Mouse (Mus musculus) heart, postnatal 0 days (tissue): Measurements from ENCODE around the gene Car12. TPM values are rescaled to one million over a fixed set of nuclear protein-coding genes. Genes with fewer than 3 reads are reported as not detected.

ENCODE experiments used
- ATAC-seq: fragments of 200-750 bp; cut with Nextera tagmentation; 2 replicates; pipeline ENCODE4 v1.8.0; 2017; ENCODE audit warnings: low read depth, moderate number of reproducible peaks, moderate library complexity; ENCODE audit not compliant: insufficient read depth
- DNase-seq: peaks from one replicate; pipeline ENCODE4 v3.0.0-alpha.2; 2016; ENCODE audit warnings: low spot score
- H3K27ac ChIP-seq: fragments of 300-500 bp; sonication (generic); 2 replicates; pipeline ENCODE4 v1.5.1; 2014; ENCODE audit warnings: low read depth, mild to moderate bottlenecking
- H3K27me3 ChIP-seq: fragments of 300-500 bp; sonication (generic); 2 replicates; pipeline ENCODE4 v1.6.1; 2014; ENCODE audit warnings: low read length, mixed read lengths; ENCODE audit not compliant: control insufficient read depth, insufficient read depth
- H3K36me3 ChIP-seq: fragments of 300-500 bp; sonication (generic); replicated peaks from 2 replicates; pipeline ENCODE4 v1.6.1; 2014; ENCODE audit warnings: low read length, mixed read lengths; ENCODE audit not compliant: control insufficient read depth, insufficient read depth
- H3K4me1 ChIP-seq: fragments of 300-500 bp; sonication (generic); 2 replicates; pipeline ENCODE4 v1.6.1; 2014; ENCODE audit warnings: antibody characterized with exemption; ENCODE audit not compliant: control insufficient read depth, insufficient read depth
- H3K4me2 ChIP-seq: fragments of 300-500 bp; sonication (generic); 2 replicates; pipeline ENCODE4 v1.6.1; 2014; ENCODE audit warnings: low read depth, mild to moderate bottlenecking, low read length, moderate library complexity
- H3K4me3 ChIP-seq: fragments of 300-500 bp; sonication (generic); 2 replicates; pipeline ENCODE4 v1.5.1; 2014; ENCODE audit warnings: low read depth, low read length
- H3K9ac ChIP-seq: fragments of 300-500 bp; sonication (generic); replicated peaks from 2 replicates; pipeline ENCODE4 v1.6.1; 2014; ENCODE audit warnings: low read depth, low read length, mixed read lengths
- H3K9me3 ChIP-seq: fragments of 300-500 bp; sonication (generic); replicated peaks from 2 replicates; pipeline ENCODE4 v1.6.1; 2016; ENCODE audit warnings: low read length; ENCODE audit not compliant: control insufficient read depth
- CTCF ChIP-seq: IDR thresholded peaks from 2 replicates; pipeline ENCODE4 v1.5.1; 2016; ENCODE audit warnings: antibody characterized with exemption, control low read depth, low read depth
- EP300 ChIP-seq: IDR thresholded peaks from 2 replicates; pipeline ENCODE4 v1.6.1; 2016; ENCODE audit warnings: antibody characterized with exemption, low read depth
- WGBS: fragments of 180-500 bp; shearing (Covaris S2); extraction: QIAGEN DNeasy Blood & Tissue Kit; methylation state at CpG from one replicate; pipeline ENCODE4 v1.1.7; 2014; 5-methylcytosine and 5-hydroxymethylcytosine counted together
- polyA plus RNA-seq: library from polyadenylated mRNA; unstranded; fragments of >200 nt; fragmentation: Nextera tagmentation; extraction: Ambion mirVana; gene quantifications from 2 replicates; pipeline ENCODE4 v1.2.1, GENCODE M21; 2015
- total RNA-seq: library from RNA; depleted of rRNA; stranded (reverse); fragments of >200 nt; gene quantifications from 2 replicates; pipeline ENCODE4 v1.2.3, GENCODE M21; 2014; ENCODE audit warnings: low replicate concordance

The Car12 gene
- total and polyA plus RNA-seq, 2 experiments from 2014 or later, result 0.20 to 0.27 TPM

GRCm38 (mm10) chr9:66739516-66739915 is 26.0 kb downstream of the Car12 start:
- H3K36me3 ChIP-seq, result no peaks in the 10 kb centered on the region
- no peaks in the 10 kb centered on the region for H3K4me1 ChIP-seq
- 78% methylated on average over 7 of the region's 7 CpGs for WGBS
- ATAC-seq, result no peak
- H3K27ac ChIP-seq, result no peak overlapping the region
- no peak for TF ChIP-seq CTCF
- no peak for TF ChIP-seq EP300
- H3K4me2 ChIP-seq, result no peak overlapping the region
- H3K4me3 ChIP-seq, result no peak overlapping the region
- no peaks in the 10 kb centered on the region for H3K27me3 ChIP-seq
- no peaks in the 10 kb centered on the region for H3K9me3 ChIP-seq
- no peak for DNase-seq
- no peak overlapping the region for H3K9ac ChIP-seq

GRCm38 (mm10) chr9:66744531-66744930 is 31.0 kb downstream of the Car12 start:
- Histone ChIP-seq H3K9me3 (no peaks in the 10 kb centered on the region), H3K9ac (no peak overlapping the region), H3K36me3 (no peaks in the 10 kb centered on the region), H3K4me2 (no peak overlapping the region), H3K4me3 (no peak overlapping the region), H3K4me1 (no peaks in the 10 kb centered on the region), H3K27me3 (no peaks in the 10 kb centered on the region), H3K27ac (no peak overlapping the region)
- WGBS, result 69% methylated on average over 2 of the region's 2 CpGs
- TF ChIP-seq CTCF, result no peak
- no peak for TF ChIP-seq EP300
- no peak for DNase-seq
- ATAC-seq, result no peak

GRCm38 (mm10) chr9:66748390-66748789 is 34.9 kb downstream of the Car12 start:
- Histone ChIP-seq H3K4me3 (peak overlapping the region; percentile 20), H3K27ac (no peak overlapping the region), H3K27me3 (no peaks in the 10 kb centered on the region), H3K9me3 (no peaks in the 10 kb centered on the region), H3K4me2 (peak overlapping the region; percentile 54), H3K4me1 (no peaks in the 10 kb centered on the region), H3K36me3 (no peaks in the 10 kb centered on the region), H3K9ac (no peak overlapping the region)
- DNase-seq (peak; percentile 33), ATAC-seq (no peak)
- no peak for TF ChIP-seq CTCF
- TF ChIP-seq EP300, result no peak
- 38% methylated on average over 15 of the region's 15 CpGs for WGBS

GRCm38 (mm10) chr9:66752849-66753248 is 39.4 kb downstream of the Car12 start:
- H3K9me3 ChIP-seq, result no peaks in the 10 kb centered on the region
- WGBS, result 78% methylated on average over 6 of the region's 6 CpGs
- no peak for DNase-seq
- ATAC-seq, result no peak
- no peak for TF ChIP-seq EP300
- no peak for TF ChIP-seq CTCF
- H3K27ac ChIP-seq, result no peak overlapping the region
- H3K36me3 ChIP-seq, result no peaks in the 10 kb centered on the region
- no peaks in the 10 kb centered on the region for H3K27me3 ChIP-seq
- H3K4me3 ChIP-seq, result no peak overlapping the region
- H3K9ac ChIP-seq, result no peak overlapping the region
- H3K4me1 ChIP-seq, result no peaks in the 10 kb centered on the region
- H3K4me2 ChIP-seq, result no peak overlapping the region

- no peak for ATAC-seq
- H3K4me3 ChIP-seq, result no peak overlapping the region
- no peak overlapping the region for H3K27ac ChIP-seq
- no peak overlapping the region for H3K9ac ChIP-seq
- no peak for DNase-seq
- no peaks in the 10 kb centered on the region for H3K36me3 ChIP-seq
- H3K27me3 ChIP-seq, result no peaks in the 10 kb centered on the region
- WGBS, result 16% methylated on average over 1 of the region's 1 CpGs
- H3K9me3 ChIP-seq, result no peaks in the 10 kb centered on the region
- H3K4me2 ChIP-seq, result no peak overlapping the region
- TF ChIP-seq EP300 (no peak), CTCF (no peak)
- no peaks in the 10 kb centered on the region for H3K4me1 ChIP-seq
Observed at GRCm38 (mm10) chr9:66760991-66761390, 47.5 kb downstream of the Car12 start.

- no peak overlapping the region for H3K4me3 ChIP-seq
- no peak for TF ChIP-seq EP300
- WGBS, result 80% methylated on average over 1 of the region's 1 CpGs
- no peaks in the 10 kb centered on the region for H3K27me3 ChIP-seq
- H3K9me3 ChIP-seq, result no peaks in the 10 kb centered on the region
- ATAC-seq (no peak), DNase-seq (no peak)
- H3K4me1 ChIP-seq, result peaks cover 6% of the 10 kb centered on the region; the same call in 1 of the 2 replicates
- no peak overlapping the region for H3K4me2 ChIP-seq
- H3K27ac ChIP-seq, result no peak overlapping the region
- H3K9ac ChIP-seq, result no peak overlapping the region
- no peaks in the 10 kb centered on the region for H3K36me3 ChIP-seq
Observed at GRCm38 (mm10) chr9:66768721-66769120, 55.2 kb downstream of the Car12 start.
